Mouse (Mus musculus): ENCODE results near the gene Rnase12. TPM values are rescaled to one million over a fixed set of nuclear protein-coding genes. Genes with fewer than 3 reads are reported as not detected.
A peak's percentile ranks its signal among the peaks of the same experiment; 100 is the strongest.

Gene Rnase12
- not detected in 2 replicates for total RNA-seq (2021)
- long read RNA-seq, result 0 reads

- DNase-seq, result no peak
These were observed at the start of gene Rnase12 for GRCm38 (mm10) chr14:51057401-51057831. Gene Rnase12 (minus strand): TSS chr14:51057661.

GRCm38 (mm10) chr14:51106449-51106967 is 49.0 kb upstream of the Rnase12 start:
- DNase-seq, result no peak

GRCm38 (mm10) chr14:51104366-51104765 is 46.9 kb upstream of the Rnase12 start:
- no peak for DNase-seq

DNA sequence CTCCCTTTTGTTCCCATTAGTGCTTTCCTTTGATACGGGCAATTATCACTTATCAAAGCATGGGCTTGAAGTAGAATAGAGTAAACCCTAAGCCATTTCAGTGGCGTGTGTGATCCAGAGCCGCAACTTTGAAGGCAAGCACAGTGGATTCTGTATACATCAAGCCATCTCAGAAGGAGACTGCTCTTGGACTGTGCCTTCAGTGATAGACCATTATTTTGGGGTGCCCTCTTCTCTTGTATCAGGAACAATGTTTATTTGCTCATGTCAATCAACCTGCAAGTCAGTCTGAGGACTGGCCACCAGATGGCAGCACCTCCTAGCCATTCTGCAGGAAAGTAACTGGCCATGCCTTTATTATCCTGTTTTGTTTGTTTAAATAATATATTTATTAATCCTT is 45.8 kb upstream of the Rnase12 start:
- peak; percentile 70 for DNase-seq

GRCm38 (mm10) chr14:51101284-51101683 is 43.8 kb upstream of the Rnase12 start:
- no peak for DNase-seq

- DNase-seq, result no peak
These were observed 41.5 kb upstream of the Rnase12 start for GRCm38 (mm10) chr14:51098921-51099320.

DNA sequence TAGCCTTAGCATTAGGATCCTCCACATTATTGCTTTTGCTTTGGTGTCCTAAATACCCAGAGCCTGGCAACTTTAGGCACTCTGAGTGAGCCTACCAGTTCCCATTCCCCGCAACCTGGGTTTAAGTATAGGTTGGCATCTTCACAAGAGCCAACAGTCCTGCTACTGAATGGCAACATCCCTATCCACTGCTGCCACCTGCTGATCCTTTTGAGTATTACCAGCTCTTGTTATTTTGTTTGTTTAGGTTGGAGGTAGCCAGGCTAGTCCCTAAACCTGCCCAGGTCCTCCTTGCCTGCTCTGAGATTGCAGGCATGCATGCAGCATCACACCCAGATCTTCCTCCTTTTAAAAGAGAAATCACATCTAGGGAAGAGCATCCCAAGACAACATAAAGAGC is 40.8 kb upstream of the Rnase12 start:
- peak; percentile 34 for DNase-seq

GRCm38 (mm10) chr14:51095736-51096524 is 38.5 kb upstream of the Rnase12 start:
- no peak for DNase-seq

GRCm38 (mm10) chr14:51094921-51095320 is 37.5 kb upstream of the Rnase12 start:
- DNase-seq, result no peak

- DNase-seq, result no peak
These were observed 36.8 kb upstream of the Rnase12 start for GRCm38 (mm10) chr14:51094096-51094875.

DNA sequence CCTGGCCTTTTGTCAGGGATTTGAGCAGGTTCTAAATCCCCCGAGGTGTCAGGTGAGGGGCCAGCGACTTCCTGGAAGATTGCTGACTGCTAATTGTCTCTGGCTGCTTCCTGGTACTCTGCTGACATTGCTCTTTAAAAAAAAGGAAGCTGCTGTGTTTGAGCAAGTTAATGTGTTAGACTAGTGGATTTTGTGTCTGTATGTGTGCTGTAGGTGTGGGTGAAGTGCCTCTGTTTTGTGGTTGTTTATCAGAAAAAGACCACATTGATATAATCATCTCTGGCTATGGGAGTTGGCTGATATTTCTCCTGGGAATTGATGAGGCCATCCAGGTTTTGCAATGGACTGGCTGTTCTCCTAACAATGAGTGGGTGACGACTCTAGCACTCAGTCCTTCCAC is 36.0 kb upstream of the Rnase12 start:
- no peak for DNase-seq

DNA sequence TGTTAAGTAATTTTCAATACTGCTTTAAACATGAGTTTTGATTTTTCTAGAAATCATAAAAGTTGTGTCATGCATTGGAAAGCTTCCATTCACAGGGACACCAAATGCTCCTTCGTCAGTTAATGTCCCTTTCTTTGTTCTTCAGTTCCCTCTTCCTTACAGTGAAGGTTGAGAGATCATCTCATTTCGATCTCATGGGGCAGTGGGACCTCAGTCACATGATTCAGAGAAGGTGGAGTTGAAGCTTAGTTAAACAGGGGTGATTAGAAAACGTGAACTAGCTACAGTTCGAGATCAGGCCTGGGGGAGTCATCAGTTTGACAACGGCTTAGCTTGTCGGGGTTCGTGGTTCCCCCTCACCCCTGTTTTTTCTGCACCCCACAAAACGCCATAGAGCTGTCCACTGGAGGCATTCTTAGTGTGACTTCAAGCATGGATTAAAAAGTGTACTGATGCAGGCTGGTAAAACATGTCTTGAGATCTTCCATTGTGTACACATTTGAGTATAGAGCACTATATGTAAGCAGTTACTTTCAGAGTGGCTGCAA is 34.7 kb upstream of the Rnase12 start:
- no peak for DNase-seq

- peak; percentile 21 for DNase-seq
These were observed 33.8 kb upstream of the Rnase12 start, which contains the start of the genes Rnase4 and Ang for GRCm38 (mm10) chr14:51090921-51091900. Gene Rnase4 (plus strand): TSS chr14:51091077. Gene Ang (plus strand): TSS chr14:51091150.

DNA sequence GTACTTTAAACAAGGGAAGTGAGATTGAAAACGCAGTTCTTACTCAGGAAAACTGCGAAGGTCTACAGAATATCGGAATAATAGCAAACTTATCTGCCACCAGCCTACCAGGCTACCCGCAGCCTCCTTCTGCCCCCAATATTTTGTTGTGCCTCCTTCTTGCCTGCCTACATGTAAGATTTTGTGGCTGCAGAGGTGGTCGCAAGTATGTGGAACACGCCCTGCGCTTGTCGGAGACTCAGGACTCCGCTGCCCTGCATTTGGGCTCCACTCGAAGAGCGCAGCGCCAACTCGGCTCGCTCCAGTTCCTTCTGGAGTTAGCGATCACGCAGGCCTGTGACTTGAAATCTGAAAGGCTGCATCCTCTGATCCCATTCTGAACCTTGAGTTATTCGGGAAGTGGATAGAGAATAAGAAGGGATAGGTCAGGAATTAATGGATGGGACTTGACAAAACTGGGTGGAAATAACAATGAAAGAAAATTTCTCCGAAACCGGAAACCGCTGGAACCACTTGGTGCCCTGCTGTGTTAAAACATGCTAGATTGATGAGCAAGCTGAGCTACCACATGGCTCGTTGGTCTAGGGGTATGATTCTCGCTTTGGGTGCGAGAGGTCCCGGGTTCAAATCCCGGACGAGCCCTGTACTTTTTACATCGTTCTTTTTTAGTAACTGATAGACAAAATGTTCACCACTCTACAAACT is 32.8 kb upstream of the Rnase12 start:
- DNase-seq, result peak; percentile 75

DNA sequence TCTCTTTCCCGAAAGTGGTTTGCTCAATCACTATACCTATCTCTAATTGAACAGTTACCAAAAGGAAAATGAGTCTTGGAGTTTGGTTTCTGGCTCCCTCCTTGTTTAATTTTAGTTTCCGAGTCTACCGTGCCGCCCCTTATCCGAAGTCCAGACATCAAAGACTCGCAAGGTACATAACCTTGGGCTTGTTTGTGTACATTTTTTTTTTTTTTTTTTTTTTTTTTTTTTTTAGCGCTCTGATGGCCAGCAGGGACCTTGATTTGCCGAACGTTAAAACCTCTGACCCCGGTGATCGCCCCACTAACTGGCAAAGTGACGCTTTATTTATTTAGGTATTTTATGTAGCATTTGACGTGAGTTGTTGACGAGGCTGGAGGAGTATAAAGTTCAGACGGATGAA is 32.2 kb upstream of the Rnase12 start:
- DNase-seq, result no peak

GRCm38 (mm10) chr14:51088970-51089673 is 31.7 kb upstream of the Rnase12 start:
- DNase-seq, result peak; percentile 95

GRCm38 (mm10) chr14:51088166-51088969 is 30.9 kb upstream of the Rnase12 start:
- DNase-seq, result peak; percentile 87

- DNase-seq, result no peak
These were observed 30.3 kb upstream of the Rnase12 start for GRCm38 (mm10) chr14:51087762-51088161.

GRCm38 (mm10) chr14:51085911-51086310 is 28.4 kb upstream of the Rnase12 start:
- DNase-seq, result no peak

All from adrenal gland, postnatal 25 days (tissue).